Mouse (Mus musculus) MEL (cell line): ENCODE results near the gene Runx1. TPM values are rescaled to one million over a fixed set of nuclear protein-coding genes. Genes with fewer than 3 reads are reported as not detected.

ENCODE experiments used
- DNase-seq: peaks from one replicate; pipeline ENCODE4 v3.0.0; 2011; ENCODE audit warnings: low read depth, low spot score
- H3K27ac ChIP-seq: 2 replicates; pipeline ENCODE4 v1.5.1; 2012; ENCODE audit warnings: low read depth, mild to moderate bottlenecking, control low read depth, low read length, moderate library complexity; ENCODE audit not compliant: control insufficient read depth
- H3K27me3 ChIP-seq, 2 experiments: fragments of 150-350 bp in 1 of 2; sonication (generic) in 1 of 2; 2 replicates each; pipeline ENCODE4 v1.6.1; 2012; ENCODE audit warnings: low read length in 2 of 2, mild to moderate bottlenecking in 2 of 2, improper control_type of control experiment in 1 of 2, moderate library complexity in 1 of 2; ENCODE audit not compliant: insufficient read depth in 2 of 2, control insufficient read depth in 1 of 2
- H3K36me3 ChIP-seq, 2 experiments: 2 replicates each; pipeline ENCODE4 v1.6.1; 2012 to 2014; ENCODE audit warnings: low read length in 2 of 2, improper control_type of control experiment in 1 of 2, inconsistent platforms in 1 of 2, mild to moderate bottlenecking in 1 of 2; ENCODE audit not compliant: insufficient read depth in 2 of 2, control insufficient read depth in 1 of 2
- H3K4me1 ChIP-seq, 2 experiments: fragments of 150-350 bp in 1 of 2; sonication (generic) in 1 of 2; 2 replicates each; pipeline ENCODE4 v1.6.1; 2012; ENCODE audit warnings: low read length in 2 of 2, improper control_type of control experiment in 1 of 2, mild to moderate bottlenecking in 1 of 2; ENCODE audit not compliant: insufficient read depth in 2 of 2, control insufficient read depth in 1 of 2
- H3K4me3 ChIP-seq, 2 experiments: fragments of 150-350 bp in 1 of 2; sonication (generic) in 1 of 2; 2 replicates each; pipeline ENCODE4 v1.5.1; 2012; ENCODE audit warnings: low read depth in 2 of 2, low read length in 2 of 2, mild to moderate bottlenecking in 2 of 2, moderate library complexity in 2 of 2, control low read depth in 1 of 2, improper control_type of control experiment in 1 of 2; ENCODE audit not compliant: control insufficient read depth in 1 of 2, insufficient read depth in 1 of 2
- H3K79me2 ChIP-seq: 2 replicates; pipeline ENCODE4 v1.6.1; 2012; ENCODE audit warnings: mild to moderate bottlenecking, low read length, moderate library complexity; ENCODE audit not compliant: control insufficient read depth, poor library complexity, insufficient read depth
- H3K9ac ChIP-seq: 2 replicates; pipeline ENCODE4 v1.6.1; 2012; ENCODE audit warnings: low read depth, mild to moderate bottlenecking, control low read depth, low read length, moderate library complexity; ENCODE audit not compliant: control insufficient read depth, poor library complexity, severe bottlenecking
- H3K9me3 ChIP-seq: fragments of 150-350 bp; sonication (generic); replicated peaks from 2 replicates; pipeline ENCODE4 v1.6.1; 2012; ENCODE audit warnings: mild to moderate bottlenecking, low read length, improper control_type of control experiment, moderate library complexity; ENCODE audit not compliant: insufficient read depth
- BHLHE40 ChIP-seq: IDR thresholded peaks from 2 replicates; pipeline ENCODE4 v1.6.1; 2012; ENCODE audit warnings: low read depth, mild to moderate bottlenecking, inconsistent platforms, low read length, improper control_type of control experiment, borderline replicate concordance
- CHD1 ChIP-seq: IDR thresholded peaks from 2 replicates; pipeline ENCODE4 v1.6.1; 2012; ENCODE audit warnings: low read depth, mild to moderate bottlenecking, inconsistent platforms, low read length, improper control_type of control experiment
- CHD2 ChIP-seq: IDR thresholded peaks from 2 replicates; pipeline ENCODE4 v1.6.1; 2011; ENCODE audit warnings: low read length, improper control_type of control experiment
- CTCF ChIP-seq, 3 experiments: IDR thresholded peaks in 2 of 3; conservative IDR thresholded peaks in 1 of 3; 2 replicates each; pipeline ENCODE4 v1.5.1; 2011 to 2012; ENCODE audit warnings: low read length in 3 of 3, low read depth in 2 of 3, mild to moderate bottlenecking in 2 of 3, improper control_type of control experiment in 1 of 3, inconsistent platforms in 1 of 3, mixed read lengths in 1 of 3, moderate library complexity in 1 of 3; ENCODE audit not compliant: control insufficient read depth in 1 of 3, insufficient read depth in 1 of 3, poor library complexity in 1 of 3, severe bottlenecking in 1 of 3
- GABPA ChIP-seq: IDR thresholded peaks from 2 replicates; pipeline ENCODE4 v1.6.1; 2012; ENCODE audit warnings: low read depth, mild to moderate bottlenecking, inconsistent platforms, low read length, improper control_type of control experiment, moderate library complexity
- GATA1 ChIP-seq: IDR thresholded peaks from 2 replicates; pipeline ENCODE4 v1.6.1; 2011; ENCODE audit warnings: low read depth, low read length, improper control_type of control experiment
- HCFC1 ChIP-seq: IDR thresholded peaks from 2 replicates; pipeline ENCODE4 v1.6.1; 2012; ENCODE audit warnings: low read depth, mild to moderate bottlenecking, inconsistent platforms, low read length, improper control_type of control experiment, moderate library complexity
- JUND ChIP-seq: IDR thresholded peaks from 2 replicates; pipeline ENCODE4 v1.6.1; 2011; ENCODE audit warnings: low read depth, mild to moderate bottlenecking, improper control_type of control experiment, low read length
- MAFK ChIP-seq: IDR thresholded peaks from 2 replicates; pipeline ENCODE4 v1.6.1; 2011; ENCODE audit warnings: low read depth, mild to moderate bottlenecking, low read length, improper control_type of control experiment, borderline replicate concordance
- MEF2A ChIP-seq: IDR thresholded peaks from 2 replicates; pipeline ENCODE4 v1.6.1; 2014; ENCODE audit warnings: low read depth, mild to moderate bottlenecking, inconsistent platforms, low read length, improper control_type of control experiment; ENCODE audit not compliant: poor library complexity, insufficient replicate concordance, severe bottlenecking; ENCODE audit errors: extremely low read depth
- MXI1 ChIP-seq: IDR thresholded peaks from 2 replicates; pipeline ENCODE4 v1.6.1; 2011; ENCODE audit warnings: mild to moderate bottlenecking, low read depth, low read length, improper control_type of control experiment
- MYB ChIP-seq: IDR thresholded peaks from 2 replicates; pipeline ENCODE4 v1.6.1; 2011; ENCODE audit warnings: mild to moderate bottlenecking, low read depth, low read length, improper control_type of control experiment
- MYC ChIP-seq: IDR thresholded peaks from 2 replicates; pipeline ENCODE4 v1.6.1; 2011; ENCODE audit warnings: low read depth, mild to moderate bottlenecking, low read length, improper control_type of control experiment, moderate library complexity
- NRF1 ChIP-seq: IDR thresholded peaks from 2 replicates; pipeline ENCODE4 v1.6.1; 2014; ENCODE audit warnings: low read depth, mild to moderate bottlenecking, inconsistent platforms, low read length, improper control_type of control experiment, moderate library complexity; ENCODE audit not compliant: poor library complexity, insufficient read depth, severe bottlenecking
- POLR2AphosphoS5 ChIP-seq: IDR thresholded peaks from 2 replicates; pipeline ENCODE4 v1.6.1; 2012; ENCODE audit warnings: low read depth, borderline replicate concordance, mild to moderate bottlenecking, inconsistent platforms, low read length, moderate library complexity, mixed read lengths
- RCOR1 ChIP-seq: IDR thresholded peaks from 2 replicates; pipeline ENCODE4 v1.6.1; 2012; ENCODE audit warnings: low read depth, mild to moderate bottlenecking, inconsistent platforms, low read length, improper control_type of control experiment
- SIN3A ChIP-seq: IDR thresholded peaks from 2 replicates; pipeline ENCODE4 v1.6.1; 2012; ENCODE audit warnings: low read length, improper control_type of control experiment, inconsistent platforms
- SMC3 ChIP-seq: IDR thresholded peaks from 2 replicates; pipeline ENCODE4 v1.6.1; 2011; ENCODE audit warnings: low read depth, low read length, improper control_type of control experiment
- TAL1 ChIP-seq: IDR thresholded peaks from 2 replicates; pipeline ENCODE4 v1.6.1; 2012; ENCODE audit warnings: mild to moderate bottlenecking, inconsistent platforms, low read length, moderate library complexity, mixed read lengths
- TCF12 ChIP-seq: IDR thresholded peaks from 2 replicates; pipeline ENCODE4 v1.6.1; 2014; ENCODE audit warnings: low read depth, mild to moderate bottlenecking, inconsistent platforms, low read length, improper control_type of control experiment, moderate library complexity
- UBTF ChIP-seq: IDR thresholded peaks from 2 replicates; pipeline ENCODE4 v1.6.1; 2012; ENCODE audit warnings: low read depth, mild to moderate bottlenecking, inconsistent platforms, low read length, improper control_type of control experiment, moderate library complexity, borderline replicate concordance; ENCODE audit not compliant: insufficient read depth
- USF1 ChIP-seq: IDR thresholded peaks from 2 replicates; pipeline ENCODE4 v1.6.1; 2014; ENCODE audit warnings: low read depth, mild to moderate bottlenecking, inconsistent platforms, low read length, improper control_type of control experiment, moderate library complexity
- ZC3H11A ChIP-seq: IDR thresholded peaks from 2 replicates; pipeline ENCODE4 v1.6.1; 2012; ENCODE audit warnings: low read depth, mild to moderate bottlenecking, inconsistent platforms, low read length, improper control_type of control experiment
- ZKSCAN1 ChIP-seq: IDR thresholded peaks from 2 replicates; pipeline ENCODE4 v1.6.1; 2012; ENCODE audit warnings: low read depth, mild to moderate bottlenecking, inconsistent platforms, low read length, improper control_type of control experiment, moderate library complexity
- ZMIZ1 ChIP-seq: IDR thresholded peaks from 2 replicates; pipeline ENCODE4 v1.6.1; 2012; ENCODE audit warnings: low read depth, mild to moderate bottlenecking, inconsistent platforms, low read length, improper control_type of control experiment, moderate library complexity
- ZNF384 ChIP-seq: IDR thresholded peaks from 2 replicates; pipeline ENCODE4 v1.6.1; 2012; ENCODE audit warnings: low read depth, mild to moderate bottlenecking, inconsistent platforms, low read length, improper control_type of control experiment
- polyA plus RNA-seq, 2 experiments: library from polyadenylated mRNA; stranded (reverse) in 1 of 2; unstranded in 1 of 2; fragments of >175 nt in 1 of 2; fragments of >200 nt in 1 of 2; gene quantifications; 2 replicates each; pipeline versions ENCODE4 v1.2.1 to v1.2.4; 2012; ENCODE audit warnings: low replicate concordance in 2 of 2, low read depth in 1 of 2; ENCODE audit not compliant: insufficient read length in 2 of 2, insufficient read depth in 1 of 2, missing spikeins in 1 of 2
- total RNA-seq: library from RNA; depleted of rRNA; stranded (reverse); fragments of 300-350 nt; gene quantifications from 2 replicates; pipeline ENCODE4 v1.2.3, GENCODE M21; 2012

Runx1 gene
- total and polyA plus RNA-seq, 3 experiments: 14.3 to 23.5 TPM; not detected in 1

DNA sequence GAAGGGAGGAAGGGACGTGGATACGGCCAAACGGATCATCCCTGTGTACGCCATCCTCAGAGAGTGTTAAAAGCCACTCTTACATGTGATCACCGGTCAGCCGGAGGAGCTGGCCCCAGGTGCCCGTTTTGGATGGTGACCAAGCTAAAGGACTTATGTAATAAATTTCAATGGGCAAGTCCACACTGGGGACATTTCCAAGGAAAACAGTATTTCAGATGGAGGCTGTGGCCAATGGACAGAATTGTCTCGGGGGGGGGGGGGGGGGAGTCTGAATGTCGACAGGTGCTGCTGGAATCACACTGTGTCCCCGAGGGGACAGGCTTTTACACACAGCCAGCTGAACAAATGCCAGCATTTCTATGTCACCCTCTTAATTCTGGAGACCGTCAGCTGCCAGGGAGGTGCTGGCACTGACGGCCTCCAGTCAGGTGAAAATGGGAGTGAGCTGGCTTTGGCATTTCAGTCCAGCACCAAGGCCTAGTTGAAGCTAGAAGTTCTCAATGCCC lies 214.3 kb downstream of the Runx1 start:
- Histone ChIP-seq H3K9ac (no peak overlapping the region), H3K4me3 (no peak overlapping the region), H3K27me3 (no peaks in the 10 kb centered on the region), H3K27ac (no peak overlapping the region), H3K79me2 (no peaks in the 10 kb centered on the region; the same call in 1 of the 2 replicates), H3K9me3 (no peaks in the 10 kb centered on the region), H3K4me1 (no peaks in the 10 kb centered on the region), H3K36me3 (peaks cover 0 to 23% of the 10 kb centered on the region in 2 experiments; a peak in 2 of 4 replicates)
- no peak for TF ChIP-seq CTCF (IDR thresholded peaks at IDR 0.05 in 2 of 3, conservative IDR thresholded peaks at IDR 0.05 in 1 of 3; ENCODE audit: control insufficient read depth in 1 of 3, insufficient read depth in 1 of 3, low read depth in 2 of 3, low read length in 3 of 3, poor library complexity in 1 of 3, severe bottlenecking in 1 of 3)
- TF ChIP-seq ZMIZ1: no peak
- TF ChIP-seq ZC3H11A: no peak
- no peak for TF ChIP-seq CHD2
- TF ChIP-seq MEF2A: no peak
- no peak for TF ChIP-seq ZNF384
- TF ChIP-seq JUND: no peak
- TF ChIP-seq MYB: no peak
- TF ChIP-seq POLR2AphosphoS5: no peak
- TF ChIP-seq RCOR1: no peak
- TF ChIP-seq TCF12: no peak
- TF ChIP-seq MXI1: no peak
- no peak for TF ChIP-seq SIN3A
- TF ChIP-seq CHD1: no peak
- TF ChIP-seq BHLHE40: no peak
- no peak for TF ChIP-seq HCFC1
- no peak for TF ChIP-seq UBTF
- TF ChIP-seq USF1: no peak
- DNase-seq: no peak

- Histone ChIP-seq H3K4me3 (no peak overlapping the region), H3K79me2 (no peaks in the 10 kb centered on the region; the same call in 1 of the 2 replicates), H3K36me3 (peaks cover 0 to 16% of the 10 kb centered on the region in 2 experiments; a peak in 2 of 4 replicates), H3K27ac (no peak overlapping the region), H3K9me3 (no peaks in the 10 kb centered on the region), H3K4me1 (no peaks in the 10 kb centered on the region), H3K27me3 (no peaks in the 10 kb centered on the region), H3K9ac (no peak overlapping the region)
- TF ChIP-seq ZC3H11A (no peak), MYC (no peak), RCOR1 (no peak), SMC3 (no peak), GATA1 (no peak), MEF2A (no peak), JUND (no peak), CTCF (IDR thresholded peaks at IDR 0.05 in 2 of 3, conservative IDR thresholded peaks at IDR 0.05 in 1 of 3; ENCODE audit: control insufficient read depth in 1 of 3, insufficient read depth in 1 of 3, low read depth in 2 of 3, low read length in 3 of 3, poor library complexity in 1 of 3, severe bottlenecking in 1 of 3) (no peak), ZKSCAN1 (no peak), TAL1 (no peak), ZNF384 (no peak), MAFK (no peak), NRF1 (no peak), GABPA (no peak)
- DNase-seq: no peak
These were observed 215.5 kb downstream of the Runx1 start for GRCm38 (mm10) chr16:92610464-92610863.
